Mouse (Mus musculus) intestine, embryonic 16.5 days (tissue): ENCODE measurements at regions not wholly inside any gene's neighbourhood (a gene's known extent, or its start where the extent isn't known, plus 50 kb on each side); places are given as distances from the start of the nearest gene placed in this dataset.
A peak's percentile ranks its signal among the peaks of the same experiment; 100 is the strongest.

Source experiments
- ATAC-seq: fragments of 200-750 bp; cut with Nextera tagmentation; 2 replicates; pipeline ENCODE4 v1.8.0; 2017; ENCODE audit warnings: moderate TSS enrichment, moderate library complexity
- H3K27ac ChIP-seq: fragments of 300-500 bp; sonication (generic); 2 replicates; pipeline ENCODE4 v1.5.1; 2014; ENCODE audit warnings: mild to moderate bottlenecking, low read length
- H3K27me3 ChIP-seq: fragments of 300-500 bp; sonication (generic); replicated peaks from 2 replicates; pipeline ENCODE4 v1.6.1; 2014; ENCODE audit warnings: low read length, control low read depth, mixed read lengths; ENCODE audit not compliant: control insufficient read depth, insufficient read depth
- H3K36me3 ChIP-seq: fragments of 300-500 bp; sonication (generic); 2 replicates; pipeline ENCODE4 v1.6.1; 2014; ENCODE audit warnings: low read length, control low read depth; ENCODE audit not compliant: control insufficient read depth, insufficient read depth
- H3K4me1 ChIP-seq: fragments of 300-500 bp; sonication (generic); 2 replicates; pipeline ENCODE4 v1.6.1; 2014; ENCODE audit warnings: low read length, control low read depth, mixed read lengths; ENCODE audit not compliant: control insufficient read depth, insufficient read depth
- H3K4me2 ChIP-seq: fragments of 300-500 bp; sonication (generic); 2 replicates; pipeline ENCODE4 v1.6.1; 2014; ENCODE audit warnings: low read depth, low read length, control low read depth
- H3K4me3 ChIP-seq: fragments of 300-500 bp; sonication (generic); 2 replicates; pipeline ENCODE4 v1.5.1; 2014; ENCODE audit warnings: mild to moderate bottlenecking, low read length
- H3K9ac ChIP-seq: fragments of 300-500 bp; sonication (generic); 2 replicates; pipeline ENCODE4 v1.6.1; 2014; ENCODE audit warnings: low read depth, low read length
- H3K9me3 ChIP-seq: fragments of 300-500 bp; sonication (generic); 2 replicates; pipeline ENCODE4 v1.6.1; 2016; ENCODE audit warnings: low read length, control low read depth; ENCODE audit not compliant: control insufficient read depth
- WGBS: fragments of 180-500 bp; shearing (Covaris S2); extraction: QIAGEN DNeasy Blood & Tissue Kit; methylation state at CpG from one replicate; pipeline ENCODE4 v1.1.7; 2014; 5-methylcytosine and 5-hydroxymethylcytosine counted together

DNA sequence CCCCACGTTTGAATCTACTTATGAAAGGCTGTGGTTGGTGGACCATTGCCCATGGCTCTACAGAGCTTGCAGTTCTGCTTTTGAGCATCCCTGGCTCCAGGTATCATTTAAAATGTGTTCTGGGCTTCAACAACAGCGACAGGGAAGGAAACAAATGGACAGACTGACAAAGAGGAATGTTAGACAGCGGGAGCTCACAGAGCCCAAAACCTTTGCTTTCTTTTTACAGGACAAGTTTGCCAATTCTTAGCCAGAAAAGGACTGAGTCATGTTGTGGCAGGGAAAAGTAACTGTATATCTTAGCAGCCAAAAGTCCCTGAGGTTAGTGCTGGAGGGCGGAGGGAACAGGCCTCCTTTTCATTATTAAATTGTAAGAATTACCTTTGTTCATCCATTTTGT is 219.7 kb downstream of the Fndc1 start:
- no peaks in the 10 kb centered on the region for H3K9me3 ChIP-seq
- no peak overlapping the region for H3K4me3 ChIP-seq
- no peaks in the 10 kb centered on the region for H3K27me3 ChIP-seq
- 0 out of 2 replicates have a peak, but pooled peaks cover 3% of the 10 kb centered on the region for H3K4me1 ChIP-seq
- WGBS, result 72% methylated on average over 4 of the region's 4 CpGs
- H3K9ac ChIP-seq, result no peak overlapping the region
- H3K36me3 ChIP-seq, result no peaks in the 10 kb centered on the region
- no peak for ATAC-seq
- no peak overlapping the region for H3K4me2 ChIP-seq
- no peak overlapping the region for H3K27ac ChIP-seq

DNA sequence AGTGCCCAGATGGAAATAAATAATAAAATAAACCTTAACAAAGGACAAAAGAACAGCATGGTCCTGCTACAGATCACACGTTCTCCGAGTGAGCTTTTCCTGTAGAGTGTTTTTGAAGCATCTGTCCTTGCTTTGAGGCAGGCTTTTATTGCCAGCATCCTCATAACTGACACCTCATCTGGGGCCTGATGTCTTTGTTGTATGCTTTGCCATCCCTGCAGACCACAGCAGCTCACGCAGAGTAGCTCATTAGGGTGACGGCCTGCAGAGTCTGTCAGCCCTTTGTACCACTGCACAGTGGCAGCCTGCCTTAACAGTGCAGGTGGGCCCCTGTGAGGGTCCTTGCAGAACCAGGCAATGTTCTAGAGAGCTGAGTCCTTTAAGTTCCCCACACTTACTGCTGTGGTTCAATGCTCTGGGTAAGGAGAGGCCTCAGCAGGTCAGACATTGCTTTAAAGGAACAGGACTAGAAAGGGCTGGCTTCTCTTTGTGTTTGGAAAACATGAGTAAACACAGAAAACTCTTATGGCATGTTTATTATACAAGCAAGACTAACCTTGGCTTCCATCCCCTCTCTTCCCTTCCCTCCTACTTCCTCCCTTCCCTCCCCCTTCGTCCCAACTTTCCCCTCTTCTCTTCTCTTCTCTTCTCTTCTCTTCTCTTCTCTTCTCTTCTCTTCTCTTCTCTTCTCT is 219.7 kb upstream of the Unc93a2 start:
- Histone ChIP-seq H3K9ac (no peak overlapping the region), H3K27ac (peak overlapping the region; percentile 65; the same call in 1 of the 2 replicates), H3K4me1 (0 out of 2 replicates have a peak, but pooled peaks cover 3% of the 10 kb centered on the region), H3K4me2 (no peak overlapping the region), H3K36me3 (no peaks in the 10 kb centered on the region), H3K4me3 (no peak overlapping the region), H3K9me3 (no peaks in the 10 kb centered on the region), H3K27me3 (no peaks in the 10 kb centered on the region)
- WGBS, result 62% methylated on average over 5 of the region's 5 CpGs
- 0 out of 2 replicates have a peak, but pooled peaks have one; percentile 42 for ATAC-seq

DNA sequence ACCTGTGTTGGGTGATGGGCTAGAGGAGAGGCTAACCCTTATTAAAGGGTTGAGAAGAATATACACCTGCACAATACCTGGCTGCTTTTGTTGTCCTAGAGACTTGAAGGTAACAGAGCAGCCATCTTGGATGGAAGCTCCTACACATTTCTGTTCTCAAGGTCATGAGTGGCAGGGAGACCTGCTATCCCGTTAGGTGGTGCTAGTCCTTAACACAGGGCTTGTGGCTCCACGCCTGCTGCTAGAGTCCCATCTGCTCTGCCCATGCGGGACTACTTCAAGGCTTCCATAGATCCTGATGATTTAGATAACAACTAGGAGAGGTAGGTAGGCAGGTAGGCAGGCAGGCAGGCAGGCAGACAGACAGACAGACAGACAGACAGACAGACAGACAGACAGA is 218.8 kb upstream of the Unc93a2 start:
- H3K27ac ChIP-seq, result no peak overlapping the region
- H3K4me1 ChIP-seq, result 0 out of 2 replicates have a peak, but pooled peaks cover 3% of the 10 kb centered on the region
- no peaks in the 10 kb centered on the region for H3K27me3 ChIP-seq
- H3K4me3 ChIP-seq, result no peak overlapping the region
- no peak for ATAC-seq
- H3K9ac ChIP-seq, result no peak overlapping the region
- no peaks in the 10 kb centered on the region for H3K36me3 ChIP-seq
- no peaks in the 10 kb centered on the region for H3K9me3 ChIP-seq
- WGBS, result 88% methylated on average over 3 of the region's 3 CpGs
- no peak overlapping the region for H3K4me2 ChIP-seq

DNA sequence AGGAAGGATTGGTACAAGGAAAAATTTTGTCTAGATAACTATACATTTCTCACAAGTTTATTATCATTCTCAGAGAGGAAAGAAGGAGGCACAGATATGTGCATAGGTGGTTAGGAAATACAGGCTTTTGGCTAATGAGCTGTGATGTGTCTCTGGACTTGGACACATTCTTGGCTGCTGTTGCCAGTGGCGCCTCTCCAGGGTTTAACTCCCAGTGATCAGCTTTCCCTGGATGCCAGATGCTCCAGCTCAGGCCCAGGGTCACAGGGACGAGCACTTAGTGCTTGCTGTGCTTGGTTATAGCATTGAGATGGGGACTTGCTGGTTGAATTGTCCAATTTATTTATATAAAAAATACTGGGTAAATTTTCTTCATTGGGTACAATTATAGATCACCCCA is 215.3 kb upstream of the Unc93a2 start:
- Histone ChIP-seq H3K9me3 (no peaks in the 10 kb centered on the region), H3K9ac (no peak overlapping the region), H3K27me3 (no peaks in the 10 kb centered on the region), H3K36me3 (no peaks in the 10 kb centered on the region), H3K27ac (no peak overlapping the region), H3K4me3 (no peak overlapping the region), H3K4me1 (0 out of 2 replicates have a peak, but pooled peaks cover 3% of the 10 kb centered on the region), H3K4me2 (no peak overlapping the region)
- no peak for ATAC-seq
- 54% methylated on average over 2 of the region's 2 CpGs for WGBS

DNA sequence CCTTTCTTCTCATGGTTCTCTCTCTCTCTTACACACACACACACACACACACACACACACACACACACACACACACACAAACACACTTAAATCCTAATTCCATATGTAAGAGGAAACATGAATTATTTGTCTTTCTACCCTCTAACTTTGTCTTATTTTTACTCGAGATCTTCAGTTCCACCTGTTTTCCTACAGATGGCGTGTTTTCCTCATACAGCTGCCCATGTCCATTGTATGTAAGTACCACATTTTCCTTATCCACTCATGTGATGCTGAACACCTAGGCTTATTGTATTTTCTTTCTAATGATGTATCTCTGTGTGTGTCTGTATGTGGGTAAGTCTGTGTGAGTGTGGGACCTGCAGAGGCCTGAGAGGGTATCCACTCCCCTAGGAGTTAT is 212.2 kb upstream of the Unc93a2 start:
- Histone ChIP-seq H3K9me3 (no peaks in the 10 kb centered on the region), H3K27ac (no peak overlapping the region), H3K4me1 (no peaks in the 10 kb centered on the region), H3K27me3 (no peaks in the 10 kb centered on the region), H3K9ac (no peak overlapping the region), H3K4me2 (no peak overlapping the region), H3K4me3 (no peak overlapping the region), H3K36me3 (no peaks in the 10 kb centered on the region)
- WGBS, result 48% methylated on average over 2 of the region's 2 CpGs
- no peak for ATAC-seq

DNA sequence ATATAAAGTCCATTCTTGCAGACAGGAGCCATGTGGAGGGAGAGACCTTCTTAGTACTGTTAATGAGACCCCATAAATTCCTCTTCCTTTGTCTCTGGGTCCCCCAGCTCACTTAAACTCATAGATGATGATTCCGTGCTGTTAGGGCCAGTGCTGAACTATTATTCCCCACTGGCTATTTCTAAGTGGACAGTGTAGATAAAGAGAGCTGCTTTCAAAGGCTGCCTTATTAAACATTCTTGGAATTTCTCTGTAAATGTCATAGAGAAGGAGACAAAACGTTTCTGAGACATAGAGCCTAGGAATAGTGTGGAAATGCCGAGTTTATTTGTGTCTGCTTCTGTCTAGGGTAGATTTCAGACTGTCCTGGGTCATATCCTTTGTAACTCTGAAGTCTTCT is 209.5 kb upstream of the Unc93a2 start:
- 36% methylated on average over 3 of the region's 3 CpGs for WGBS
- no peak for ATAC-seq
- H3K36me3 ChIP-seq, result no peaks in the 10 kb centered on the region

DNA sequence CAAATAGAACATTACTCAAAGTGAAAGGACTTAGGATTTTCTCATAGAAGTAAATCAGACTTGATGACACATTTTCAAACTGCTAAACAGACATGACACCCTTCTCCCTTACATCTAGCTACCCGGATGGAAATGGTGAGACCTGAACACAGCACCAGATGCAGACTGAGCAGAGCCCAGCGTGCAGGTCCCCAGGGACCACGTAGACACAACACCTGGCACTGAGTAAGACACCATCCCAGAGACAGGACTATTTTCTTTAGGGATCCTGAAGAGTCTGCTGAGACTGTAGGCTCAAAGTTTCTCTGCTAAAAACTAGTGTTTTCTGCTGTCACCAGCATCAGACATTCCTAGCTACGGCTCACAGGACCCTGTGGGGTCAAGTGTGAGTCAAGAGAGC is 207.2 kb upstream of the Unc93a2 start:
- no peaks in the 10 kb centered on the region for H3K4me1 ChIP-seq
- no peak overlapping the region for H3K4me3 ChIP-seq
- H3K9ac ChIP-seq, result no peak overlapping the region
- WGBS, result 70% methylated on average over 4 of the region's 4 CpGs
- no peak overlapping the region for H3K27ac ChIP-seq
- H3K4me2 ChIP-seq, result no peak overlapping the region
- no peak for ATAC-seq
- H3K36me3 ChIP-seq, result no peaks in the 10 kb centered on the region
- H3K9me3 ChIP-seq, result no peaks in the 10 kb centered on the region
- no peaks in the 10 kb centered on the region for H3K27me3 ChIP-seq

More for the DNA sequence above, 209.5 kb upstream of the Unc93a2 start:
- H3K4me1 ChIP-seq, result no peaks in the 10 kb centered on the region
- no peak overlapping the region for H3K4me3 ChIP-seq
- H3K4me2 ChIP-seq, result no peak overlapping the region
- no peak overlapping the region for H3K9ac ChIP-seq
- H3K27ac ChIP-seq, result no peak overlapping the region
- no peaks in the 10 kb centered on the region for H3K27me3 ChIP-seq
- no peaks in the 10 kb centered on the region for H3K9me3 ChIP-seq

DNA sequence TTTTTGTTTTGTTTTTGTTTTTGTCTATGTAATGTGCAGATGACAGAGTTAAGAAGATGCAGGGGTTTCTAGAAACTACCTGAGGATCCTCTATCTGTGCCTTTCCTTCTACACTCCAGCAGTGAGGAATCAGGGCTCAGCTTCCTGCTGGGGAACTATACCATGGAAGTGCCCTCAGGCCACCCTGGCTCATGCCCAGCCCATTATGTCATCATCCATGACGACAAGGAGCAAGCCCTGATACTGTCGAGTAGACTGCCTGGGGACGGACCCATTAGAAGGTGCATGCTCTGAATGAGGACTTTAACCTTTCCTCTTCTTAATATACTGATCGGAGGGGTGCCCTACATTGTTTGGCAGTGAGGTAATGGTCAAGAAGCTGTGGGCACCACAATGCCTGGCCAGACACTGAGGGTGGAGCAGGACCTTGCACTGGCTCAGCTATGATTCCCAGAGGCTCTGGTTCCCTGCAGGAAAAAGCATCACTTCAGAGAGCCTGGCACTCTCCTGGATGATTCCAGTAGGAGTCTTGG is 197.7 kb upstream of the Unc93a2 start:
- 77% methylated on average over 4 of the region's 4 CpGs for WGBS
- no peaks in the 10 kb centered on the region for H3K9me3 ChIP-seq
- H3K4me3 ChIP-seq, result no peak overlapping the region
- H3K9ac ChIP-seq, result no peak overlapping the region
- H3K27ac ChIP-seq, result no peak overlapping the region
- no peak overlapping the region for H3K4me2 ChIP-seq
- no peaks in the 10 kb centered on the region for H3K27me3 ChIP-seq
- ATAC-seq, result no peak
- no peaks in the 10 kb centered on the region for H3K4me1 ChIP-seq
- H3K36me3 ChIP-seq, result no peaks in the 10 kb centered on the region

DNA sequence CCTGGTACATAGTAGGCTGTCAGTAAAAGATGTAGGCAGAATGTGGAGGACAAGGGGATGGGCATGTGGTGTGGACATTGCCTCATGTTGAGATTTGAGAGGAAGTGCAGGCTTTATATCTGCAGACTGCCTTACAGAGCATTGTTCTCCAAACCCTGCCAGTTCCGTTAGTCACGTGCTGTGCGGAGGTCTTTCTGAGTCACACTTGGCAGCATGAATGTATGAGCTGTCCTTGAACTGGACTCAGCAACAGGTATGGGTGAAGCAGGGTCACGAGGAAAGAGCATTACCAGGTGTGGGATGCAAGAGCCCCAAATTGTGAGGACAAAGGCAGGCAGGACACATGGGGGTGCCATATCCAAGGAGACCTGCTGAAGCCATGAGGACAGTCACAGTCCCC is 193.8 kb upstream of the Unc93a2 start:
- 82% methylated on average over 4 of the region's 4 CpGs for WGBS
- Histone ChIP-seq H3K9ac (no peak overlapping the region), H3K27me3 (no peaks in the 10 kb centered on the region), H3K4me1 (peaks cover 6% of the 10 kb centered on the region; the same call in 1 of the 2 replicates), H3K4me2 (no peak overlapping the region), H3K27ac (no peak overlapping the region), H3K36me3 (no peaks in the 10 kb centered on the region), H3K9me3 (no peaks in the 10 kb centered on the region), H3K4me3 (no peak overlapping the region)
- no peak for ATAC-seq
